Mouse (Mus musculus): ENCODE results near the gene Nlrp9b.
"Not testable (repeated sequence)": the region's sequence is repeated elsewhere in the genome, so short reads cannot be mapped to it uniquely, and the experiment has no call there.

Gene Nlrp9b

GRCm38 (mm10) chr7:19991165-19991564 lies at the start of gene Nlrp9b:
Gene Nlrp9b (plus strand): TSS chr7:19991465.
- not testable (repeated sequence) for DNase-seq (ENCODE audit: low read depth, low spot score)

- DNase-seq (ENCODE audit: low read depth, low spot score) = no peak
These were observed 46.6 kb upstream of the Nlrp9b start for GRCm38 (mm10) chr7:19944709-19945108.

GRCm38 (mm10) chr7:19945201-19945600 lies 46.1 kb upstream of the Nlrp9b start:
- DNase-seq (ENCODE audit: low read depth, low spot score) = no peak

- no peak for DNase-seq (ENCODE audit: low read depth, low spot score)
These were observed 45.3 kb upstream of the Nlrp9b start for GRCm38 (mm10) chr7:19945821-19946515.

- DNase-seq (ENCODE audit: low read depth, low spot score) = no peak
These were observed 42.3 kb upstream of the Nlrp9b start for GRCm38 (mm10) chr7:19948956-19949355.

- DNase-seq (ENCODE audit: low read depth, low spot score) = no peak
These were observed 41.3 kb upstream of the Nlrp9b start for GRCm38 (mm10) chr7:19949996-19950395.

- DNase-seq (ENCODE audit: low read depth, low spot score) = no peak
These were observed 40.7 kb upstream of the Nlrp9b start, which contains the start of gene Igsf23 for GRCm38 (mm10) chr7:19950589-19950988. Gene Igsf23 (minus strand): TSS chr7:19950756.

- no peak for DNase-seq (ENCODE audit: low read depth, low spot score)
These were observed 38.8 kb upstream of the Nlrp9b start for GRCm38 (mm10) chr7:19952320-19952986.

- no peak for DNase-seq (ENCODE audit: low read depth, low spot score)
These were observed 38.2 kb upstream of the Nlrp9b start for GRCm38 (mm10) chr7:19953054-19953453.

- DNase-seq (ENCODE audit: low read depth, low spot score) = no peak
These were observed 35.4 kb upstream of the Nlrp9b start for GRCm38 (mm10) chr7:19955861-19956260.

- peak; percentile 79 for DNase-seq (ENCODE audit: low read depth, low spot score)
These were observed 34.9 kb upstream of the Nlrp9b start for GRCm38 (mm10) chr7:19956341-19956781.

GRCm38 (mm10) chr7:19962423-19962822 lies 28.8 kb upstream of the Nlrp9b start:
- DNase-seq (ENCODE audit: low read depth, low spot score) = no peak

GRCm38 (mm10) chr7:19964985-19965579 lies 26.2 kb upstream of the Nlrp9b start, which contains the start of gene Ceacam20:
Gene Ceacam20 (plus strand): TSS chr7:19965412.
- no peak for DNase-seq (ENCODE audit: low read depth, low spot score)

- DNase-seq (ENCODE audit: low read depth, low spot score) = no peak
These were observed 22.2 kb upstream of the Nlrp9b start for GRCm38 (mm10) chr7:19969106-19969505.

- DNase-seq (ENCODE audit: low read depth, low spot score) = no peak
These were observed 21.6 kb upstream of the Nlrp9b start for GRCm38 (mm10) chr7:19969541-19970090.

GRCm38 (mm10) chr7:19970196-19970595 lies 21.1 kb upstream of the Nlrp9b start:
- DNase-seq (ENCODE audit: low read depth, low spot score) = no peak

- DNase-seq (ENCODE audit: low read depth, low spot score) = no peak
These were observed 19.7 kb upstream of the Nlrp9b start for GRCm38 (mm10) chr7:19971516-19971915.

- DNase-seq (ENCODE audit: low read depth, low spot score) = not testable (repeated sequence)
These were observed 5.5 kb downstream of the Nlrp9b start for GRCm38 (mm10) chr7:19996721-19997120.

- DNase-seq (ENCODE audit: low read depth, low spot score) = no peak
These were observed 18.7 kb downstream of the Nlrp9b start for GRCm38 (mm10) chr7:20009987-20010386.

GRCm38 (mm10) chr7:20064100-20064499 lies 72.8 kb downstream of the Nlrp9b start:
- DNase-seq (ENCODE audit: low read depth, low spot score) = not testable (repeated sequence)

GRCm38 (mm10) chr7:20078118-20078517 lies 86.9 kb downstream of the Nlrp9b start:
- not testable (repeated sequence) for DNase-seq (ENCODE audit: low read depth, low spot score)

- DNase-seq (ENCODE audit: low read depth, low spot score) = not testable (repeated sequence)
These were observed 108.1 kb downstream of the Nlrp9b start, which contains the start of gene Vmn1r91 for GRCm38 (mm10) chr7:20099380-20099779. Gene Vmn1r91 (plus strand): TSS chr7:20099680.
